Mouse (Mus musculus) kidney, embryonic 14.5 days (tissue): ENCODE data around the gene Yjefn3. TPM values are rescaled to one million over a fixed set of nuclear protein-coding genes. Genes with fewer than 3 reads are reported as not detected.

Experiments used
- ATAC-seq: fragments of 200-750 bp; cut with Nextera tagmentation; 2 replicates; pipeline ENCODE4 v1.8.0; 2017; ENCODE audit warnings: moderate number of reproducible peaks, mild to moderate bottlenecking, moderate TSS enrichment, moderate library complexity; ENCODE audit not compliant: low FRiP score, low TSS enrichment
- H3K27ac ChIP-seq: fragments of 300-500 bp; sonication (generic); 2 replicates; pipeline ENCODE4 v1.5.1; 2014; ENCODE audit warnings: low read depth, mild to moderate bottlenecking, low read length, moderate library complexity, mixed read lengths
- H3K27me3 ChIP-seq: fragments of 300-500 bp; sonication (generic); 2 replicates; pipeline ENCODE4 v1.6.1; 2014; ENCODE audit warnings: mild to moderate bottlenecking, low read length; ENCODE audit not compliant: control insufficient read depth, insufficient read depth
- H3K36me3 ChIP-seq: fragments of 300-500 bp; sonication (generic); 2 replicates; pipeline ENCODE4 v1.6.1; 2014; ENCODE audit warnings: low read length, mixed read lengths; ENCODE audit not compliant: control insufficient read depth, insufficient read depth
- H3K4me1 ChIP-seq: fragments of 300-500 bp; sonication (generic); 2 replicates; pipeline ENCODE4 v1.6.1; 2014; ENCODE audit warnings: low read length, mixed read lengths; ENCODE audit not compliant: control insufficient read depth, insufficient read depth
- H3K4me2 ChIP-seq: fragments of 300-500 bp; sonication (generic); replicated peaks from 2 replicates; pipeline ENCODE4 v1.6.1; 2014; ENCODE audit warnings: low read depth, mild to moderate bottlenecking, low read length
- H3K4me3 ChIP-seq: fragments of 300-500 bp; sonication (generic); 2 replicates; pipeline ENCODE4 v1.5.1; 2014; ENCODE audit warnings: mild to moderate bottlenecking, low read length
- H3K9ac ChIP-seq: fragments of 300-500 bp; sonication (generic); 2 replicates; pipeline ENCODE4 v1.6.1; 2014; ENCODE audit warnings: low read depth, mild to moderate bottlenecking, low read length, moderate library complexity
- H3K9me3 ChIP-seq: fragments of 300-500 bp; sonication (generic); 2 replicates; pipeline ENCODE4 v1.6.1; 2016; ENCODE audit warnings: low read length; ENCODE audit not compliant: control insufficient read depth
- WGBS: fragments of 180-500 bp; shearing (Covaris S2); extraction: QIAGEN DNeasy Blood & Tissue Kit; methylation state at CpG from one replicate; pipeline ENCODE4 v1.1.7; 2014; 5-methylcytosine and 5-hydroxymethylcytosine counted together
- polyA plus RNA-seq: library from polyadenylated mRNA; unstranded; fragments of >200 nt; fragmentation: Nextera tagmentation; extraction: Ambion mirVana; gene quantifications from 2 replicates; pipeline ENCODE4 v1.2.1, GENCODE M21; 2014

The Yjefn3 gene
- polyA plus RNA-seq, 1 experiment from 2014 or later = 1.7 TPM

GRCm38 (mm10) chr8:69935431-69935830, 32.9 kb upstream of the Yjefn3 start:
- WGBS = 86% methylated on average over 3 of the region's 3 CpGs
- H3K27me3 ChIP-seq = no peaks in the 10 kb centered on the region
- no peak for ATAC-seq
- peaks cover 26% of the 10 kb centered on the region; the same call in 1 of the 2 replicates for H3K36me3 ChIP-seq
- H3K27ac ChIP-seq = no peak overlapping the region
- H3K4me2 ChIP-seq = no peak overlapping the region
- peaks cover 27% of the 10 kb centered on the region for H3K4me1 ChIP-seq
- H3K4me3 ChIP-seq = no peak overlapping the region
- H3K9me3 ChIP-seq = no peaks in the 10 kb centered on the region
- H3K9ac ChIP-seq = no peak overlapping the region

- no peaks in the 10 kb centered on the region for H3K9me3 ChIP-seq
- no peak overlapping the region for H3K9ac ChIP-seq
- no peak overlapping the region for H3K4me2 ChIP-seq
- H3K4me1 ChIP-seq = peaks cover 19% of the 10 kb centered on the region
- H3K27ac ChIP-seq = no peak overlapping the region
- H3K36me3 ChIP-seq = peaks cover 26% of the 10 kb centered on the region; the same call in 1 of the 2 replicates
- 82% methylated on average over 5 of the region's 5 CpGs for WGBS
- no peak for ATAC-seq
- no peak overlapping the region for H3K4me3 ChIP-seq
- no peaks in the 10 kb centered on the region for H3K27me3 ChIP-seq
Observed at GRCm38 (mm10) chr8:69934582-69934981, 32.1 kb upstream of the Yjefn3 start.

GRCm38 (mm10) chr8:69933811-69934210, 31.3 kb upstream of the Yjefn3 start:
- WGBS = 80% methylated on average over 2 of the region's 2 CpGs
- peaks cover 26% of the 10 kb centered on the region; the same call in 1 of the 2 replicates for H3K36me3 ChIP-seq

GRCm38 (mm10) chr8:69926901-69927300, 24.4 kb upstream of the Yjefn3 start:
- Histone ChIP-seq H3K4me1 (no peaks in the 10 kb centered on the region), H3K4me3 (no peak overlapping the region), H3K27me3 (no peaks in the 10 kb centered on the region), H3K27ac (no peak overlapping the region), H3K36me3 (peaks cover 10% of the 10 kb centered on the region; the same call in 1 of the 2 replicates), H3K9me3 (no peaks in the 10 kb centered on the region), H3K4me2 (no peak overlapping the region), H3K9ac (no peak overlapping the region)
- no peak for ATAC-seq

More at GRCm38 (mm10) chr8:69933811-69934210, 31.3 kb upstream of the Yjefn3 start:
- Histone ChIP-seq H3K9ac (no peak overlapping the region), H3K27ac (no peak overlapping the region), H3K27me3 (no peaks in the 10 kb centered on the region), H3K4me3 (no peak overlapping the region), H3K4me2 (no peak overlapping the region), H3K4me1 (peaks cover 18% of the 10 kb centered on the region), H3K9me3 (no peaks in the 10 kb centered on the region)
- no peak for ATAC-seq

- Histone ChIP-seq H3K4me2 (no peak overlapping the region), H3K27me3 (no peaks in the 10 kb centered on the region), H3K9ac (no peak overlapping the region), H3K9me3 (no peaks in the 10 kb centered on the region), H3K36me3 (peaks cover 10% of the 10 kb centered on the region; the same call in 1 of the 2 replicates), H3K4me3 (no peak overlapping the region), H3K27ac (no peak overlapping the region), H3K4me1 (peaks cover 12% of the 10 kb centered on the region; the same call in 1 of the 2 replicates)
- no peak for ATAC-seq
- WGBS = 82% methylated on average over 1 of the region's 1 CpGs
Observed at GRCm38 (mm10) chr8:69923986-69924385, 21.5 kb upstream of the Yjefn3 start.

- ATAC-seq = no peak
- Histone ChIP-seq H3K4me1 (peaks cover 12% of the 10 kb centered on the region; the same call in 1 of the 2 replicates), H3K4me2 (no peak overlapping the region), H3K27me3 (no peaks in the 10 kb centered on the region), H3K9ac (0 out of 2 replicates have a peak overlapping the region, but pooled peaks have one; percentile 4), H3K36me3 (peaks cover 23% of the 10 kb centered on the region), H3K4me3 (no peak overlapping the region), H3K9me3 (no peaks in the 10 kb centered on the region), H3K27ac (peak overlapping the region; percentile 60; the same call in 1 of the 2 replicates)
- WGBS = 86% methylated on average over 2 of the region's 2 CpGs
Observed at GRCm38 (mm10) chr8:69921141-69921540, 18.6 kb upstream of the Yjefn3 start.

GRCm38 (mm10) chr8:69919876-69920662, 17.6 kb upstream of the Yjefn3 start:
- peak overlapping the region; percentile 60; the same call in 1 of the 2 replicates for H3K27ac ChIP-seq
- ATAC-seq = peak; percentile 39
- H3K4me1 ChIP-seq = peaks cover 12% of the 10 kb centered on the region; the same call in 1 of the 2 replicates
- H3K4me2 ChIP-seq = 0 out of 2 replicates have a peak overlapping the region, but pooled peaks have one; percentile 3
- peaks cover 34% of the 10 kb centered on the region for H3K36me3 ChIP-seq
- 30% methylated on average over 11 of the region's 11 CpGs for WGBS
- no peaks in the 10 kb centered on the region for H3K9me3 ChIP-seq
- no peak overlapping the region; the same call in 1 of the 2 replicates for H3K9ac ChIP-seq
- H3K27me3 ChIP-seq = no peaks in the 10 kb centered on the region
- no peak overlapping the region for H3K4me3 ChIP-seq

- no peak overlapping the region for H3K4me3 ChIP-seq
- peaks cover 45% of the 10 kb centered on the region for H3K36me3 ChIP-seq
- H3K4me2 ChIP-seq = no peak overlapping the region
- no peaks in the 10 kb centered on the region for H3K27me3 ChIP-seq
- peaks cover 12% of the 10 kb centered on the region; the same call in 1 of the 2 replicates for H3K4me1 ChIP-seq
- H3K9me3 ChIP-seq = no peaks in the 10 kb centered on the region
- WGBS = 64% methylated on average over 1 of the region's 1 CpGs
- peak overlapping the region; percentile 47; the same call in 1 of the 2 replicates for H3K27ac ChIP-seq
- no peak overlapping the region for H3K9ac ChIP-seq
- ATAC-seq = peak; percentile 71
Observed at GRCm38 (mm10) chr8:69919010-69919409, 16.5 kb upstream of the Yjefn3 start.

- H3K27ac ChIP-seq = no peak overlapping the region
- H3K36me3 ChIP-seq = peaks cover 47% of the 10 kb centered on the region
- H3K4me2 ChIP-seq = no peak overlapping the region
- H3K9me3 ChIP-seq = no peaks in the 10 kb centered on the region
- no peak overlapping the region for H3K4me3 ChIP-seq
- peaks cover 12% of the 10 kb centered on the region; the same call in 1 of the 2 replicates for H3K4me1 ChIP-seq
- no peak overlapping the region for H3K9ac ChIP-seq
- H3K27me3 ChIP-seq = no peaks in the 10 kb centered on the region
- ATAC-seq = no peak
Observed at GRCm38 (mm10) chr8:69918506-69918905, 16.0 kb upstream of the Yjefn3 start.
